Mouse (Mus musculus) ES-Bruce4 (cell line): Measurements from ENCODE around the gene Rnf225.

ENCODE experiments used
- CTCF ChIP-seq: IDR thresholded peaks from one replicate; pipeline ENCODE4 v1.8.1; 2011; ENCODE audit warnings: low read depth, low read length
- EP300 ChIP-seq: IDR thresholded peaks from 2 replicates; pipeline ENCODE4 v1.6.1; 2011; ENCODE audit warnings: low read depth, low read length; ENCODE audit not compliant: insufficient read depth
- POLR2A ChIP-seq: IDR thresholded peaks from one replicate; pipeline ENCODE4 v1.8.1; 2011; ENCODE audit warnings: low read length; ENCODE audit not compliant: insufficient read depth

- no peak for TF ChIP-seq EP300
- TF ChIP-seq POLR2A = no peak
- no peak for TF ChIP-seq CTCF
Observed at GRCm38 (mm10) chr7:12926316-12926715, 900 bp upstream of the Rnf225 start.
